Mouse (Mus musculus): ENCODE results near the gene Grk5.

DNA sequence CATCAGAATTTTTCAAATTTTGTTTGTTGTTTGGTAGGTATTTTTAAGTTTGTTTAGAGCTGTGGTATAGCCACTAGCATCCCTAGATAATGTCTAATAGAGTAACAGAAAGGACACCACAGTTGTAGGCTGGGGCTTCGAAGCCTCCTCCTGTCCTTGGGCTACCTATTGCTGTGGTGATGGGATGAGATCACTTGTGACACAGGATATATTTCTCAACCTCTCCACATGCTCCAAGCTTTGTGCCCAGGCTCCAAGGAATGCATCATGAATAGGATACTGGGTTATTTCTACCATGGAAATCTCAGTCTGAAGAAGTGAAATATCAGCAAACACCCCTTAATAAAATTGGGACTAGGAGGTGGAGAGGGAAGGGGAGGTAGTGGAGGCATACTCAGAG lies 198.2 kb downstream of the Grk5 start:
- TF ChIP-seq CTCF (IDR thresholded peaks at IDR 0.05; ENCODE audit: low read depth) (no peak), EP300 (IDR thresholded peaks at IDR 0.05; ENCODE audit: low read depth) (no peak)
